Mouse (Mus musculus) embryonic facial prominence, embryonic 10.5 days (tissue): Measurements from ENCODE around the gene Pcnx. TPM values are rescaled to one million over a fixed set of nuclear protein-coding genes. Genes with fewer than 3 reads are reported as not detected.

ENCODE experiments used
- DNase-seq: peaks from one replicate; pipeline ENCODE4 v3.0.0-alpha.2; 2017; ENCODE audit warnings: low spot score
- H3K27ac ChIP-seq: fragments of 300-500 bp; sonication (generic); replicated peaks from 2 replicates; pipeline ENCODE4 v1.5.1; 2016; ENCODE audit warnings: mild to moderate bottlenecking
- H3K27me3 ChIP-seq: fragments of 300-500 bp; sonication (generic); replicated peaks from 2 replicates; pipeline ENCODE4 v1.6.1; 2016; ENCODE audit warnings: low read depth, mild to moderate bottlenecking; ENCODE audit not compliant: poor library complexity, severe bottlenecking
- H3K36me3 ChIP-seq: fragments of 300-500 bp; sonication (generic); replicated peaks from 2 replicates; pipeline ENCODE4 v1.6.1; 2016; ENCODE audit warnings: mild to moderate bottlenecking, moderate library complexity
- H3K4me1 ChIP-seq: fragments of 300-500 bp; sonication (generic); 2 replicates; pipeline ENCODE4 v1.6.1; 2016
- H3K4me3 ChIP-seq: fragments of 300-500 bp; sonication (generic); 2 replicates; pipeline ENCODE4 v1.5.1; 2016; ENCODE audit warnings: mild to moderate bottlenecking, moderate library complexity
- H3K9me3 ChIP-seq: fragments of 300-500 bp; sonication (generic); 2 replicates; pipeline ENCODE4 v1.6.1; 2016; ENCODE audit warnings: mild to moderate bottlenecking
- WGBS: fragments of 180-500 bp; shearing (Covaris S2); methylation state at CpG from one replicate; pipeline ENCODE4 v1.1.7; 2016; 5-methylcytosine and 5-hydroxymethylcytosine counted together
- polyA plus RNA-seq: library from polyadenylated mRNA; unstranded; fragments of >200 nt; fragmentation: Nextera tagmentation; extraction: Ambion mirVana; gene quantifications from 2 replicates; pipeline ENCODE4 v1.2.1, GENCODE M21; 2016

Gene Pcnx
- polyA plus RNA-seq, 1 experiment from 2014 or later, result 12.5 TPM

GRCm38 (mm10) chr12:81943331-81944062 lies 83.7 kb downstream of the Pcnx start:
- WGBS, result 87% methylated on average over 12 of the region's 12 CpGs
- H3K4me3 ChIP-seq, result no peak overlapping the region
- H3K36me3 ChIP-seq, result peaks cover 10% of the 10 kb centered on the region
- no peak overlapping the region for H3K27ac ChIP-seq
- H3K27me3 ChIP-seq, result no peaks in the 10 kb centered on the region
- no peaks in the 10 kb centered on the region for H3K4me1 ChIP-seq
- no peak for DNase-seq
- H3K9me3 ChIP-seq, result no peaks in the 10 kb centered on the region

GRCm38 (mm10) chr12:81949026-81949425 lies 89.2 kb downstream of the Pcnx start:
- DNase-seq, result no peak
- Histone ChIP-seq H3K36me3 (peaks cover 50% of the 10 kb centered on the region), H3K4me3 (no peak overlapping the region), H3K27ac (no peak overlapping the region), H3K27me3 (no peaks in the 10 kb centered on the region), H3K4me1 (no peaks in the 10 kb centered on the region), H3K9me3 (no peaks in the 10 kb centered on the region)
- 93% methylated on average over 6 of the region's 6 CpGs for WGBS

- Histone ChIP-seq H3K9me3 (no peaks in the 10 kb centered on the region), H3K4me1 (no peaks in the 10 kb centered on the region), H3K36me3 (peaks cover 55% of the 10 kb centered on the region), H3K27ac (no peak overlapping the region), H3K4me3 (no peak overlapping the region), H3K27me3 (no peaks in the 10 kb centered on the region)
- no peak for DNase-seq
- WGBS, result 94% methylated on average over 2 of the region's 2 CpGs
Observed at GRCm38 (mm10) chr12:81950016-81950415, 90.2 kb downstream of the Pcnx start.

- no peak for DNase-seq
- Histone ChIP-seq H3K4me3 (no peak overlapping the region), H3K36me3 (peaks cover 53% of the 10 kb centered on the region), H3K27me3 (no peaks in the 10 kb centered on the region), H3K9me3 (no peaks in the 10 kb centered on the region), H3K4me1 (no peaks in the 10 kb centered on the region), H3K27ac (no peak overlapping the region)
- 91% methylated on average over 4 of the region's 4 CpGs for WGBS
Observed at GRCm38 (mm10) chr12:81958351-81958750, 98.5 kb downstream of the Pcnx start.

GRCm38 (mm10) chr12:81965416-81965815 lies 105.6 kb downstream of the Pcnx start:
- 95% methylated on average over 2 of the region's 2 CpGs for WGBS
- no peak for DNase-seq
- Histone ChIP-seq H3K27ac (no peak overlapping the region), H3K4me1 (no peaks in the 10 kb centered on the region), H3K4me3 (no peak overlapping the region), H3K36me3 (peaks cover 74% of the 10 kb centered on the region), H3K9me3 (no peaks in the 10 kb centered on the region), H3K27me3 (no peaks in the 10 kb centered on the region)

GRCm38 (mm10) chr12:81971042-81971883 lies 111.4 kb downstream of the Pcnx start:
- WGBS, result 87% methylated on average over 19 of the region's 19 CpGs
- peaks cover 87% of the 10 kb centered on the region for H3K36me3 ChIP-seq
- no peak overlapping the region for H3K27ac ChIP-seq
- H3K27me3 ChIP-seq, result no peaks in the 10 kb centered on the region
- no peaks in the 10 kb centered on the region for H3K9me3 ChIP-seq
- no peaks in the 10 kb centered on the region for H3K4me1 ChIP-seq
- no peak overlapping the region for H3K4me3 ChIP-seq
- DNase-seq, result no peak

GRCm38 (mm10) chr12:81971884-81972362 lies 112.1 kb downstream of the Pcnx start:
- H3K9me3 ChIP-seq, result no peaks in the 10 kb centered on the region
- H3K36me3 ChIP-seq, result peaks cover 92% of the 10 kb centered on the region
- H3K27ac ChIP-seq, result no peak overlapping the region
- H3K4me1 ChIP-seq, result no peaks in the 10 kb centered on the region
- H3K4me3 ChIP-seq, result no peak overlapping the region
- no peaks in the 10 kb centered on the region for H3K27me3 ChIP-seq
- no peak for DNase-seq
- WGBS, result 89% methylated on average over 8 of the region's 8 CpGs

GRCm38 (mm10) chr12:81974806-81975205 lies 115.0 kb downstream of the Pcnx start:
- no peaks in the 10 kb centered on the region for H3K9me3 ChIP-seq
- no peak overlapping the region for H3K4me3 ChIP-seq
- H3K27ac ChIP-seq, result no peak overlapping the region
- H3K36me3 ChIP-seq, result peaks cover 91% of the 10 kb centered on the region
- no peaks in the 10 kb centered on the region for H3K4me1 ChIP-seq
- H3K27me3 ChIP-seq, result no peaks in the 10 kb centered on the region
- 75% methylated on average over 2 of the region's 2 CpGs for WGBS
- DNase-seq, result peak; percentile 21

- DNase-seq, result no peak
- 78% methylated on average over 4 of the region's 4 CpGs for WGBS
- H3K4me1 ChIP-seq, result no peaks in the 10 kb centered on the region
Observed at GRCm38 (mm10) chr12:81977346-81977745, 117.5 kb downstream of the Pcnx start.

GRCm38 (mm10) chr12:81979312-81979711 lies 119.5 kb downstream of the Pcnx start:
- no peak for DNase-seq
- Histone ChIP-seq H3K9me3 (no peaks in the 10 kb centered on the region), H3K27ac (no peak overlapping the region), H3K4me3 (no peak overlapping the region), H3K4me1 (no peaks in the 10 kb centered on the region), H3K36me3 (peaks cover 96% of the 10 kb centered on the region), H3K27me3 (no peaks in the 10 kb centered on the region)
- 91% methylated on average over 2 of the region's 2 CpGs for WGBS

More at GRCm38 (mm10) chr12:81977346-81977745, 117.5 kb downstream of the Pcnx start:
- Histone ChIP-seq H3K27ac (no peak overlapping the region), H3K27me3 (no peaks in the 10 kb centered on the region), H3K9me3 (no peaks in the 10 kb centered on the region), H3K4me3 (no peak overlapping the region), H3K36me3 (peaks cover 95% of the 10 kb centered on the region)

- no peak overlapping the region for H3K27ac ChIP-seq
- peaks cover 93% of the 10 kb centered on the region for H3K36me3 ChIP-seq
- DNase-seq, result no peak
- H3K4me1 ChIP-seq, result peaks cover 3% of the 10 kb centered on the region; the same call in 1 of the 2 replicates
- WGBS, result 90% methylated on average over 4 of the region's 4 CpGs
- H3K27me3 ChIP-seq, result no peaks in the 10 kb centered on the region
- no peak overlapping the region for H3K4me3 ChIP-seq
- H3K9me3 ChIP-seq, result no peaks in the 10 kb centered on the region
Observed at GRCm38 (mm10) chr12:81992106-81992505, 132.3 kb downstream of the Pcnx start.

- WGBS, result 93% methylated on average over 6 of the region's 6 CpGs
- no peaks in the 10 kb centered on the region for H3K27me3 ChIP-seq
- DNase-seq, result no peak
- H3K27ac ChIP-seq, result no peak overlapping the region
- H3K36me3 ChIP-seq, result peaks cover 88% of the 10 kb centered on the region
- no peak overlapping the region for H3K4me3 ChIP-seq
- peaks cover 3% of the 10 kb centered on the region; the same call in 1 of the 2 replicates for H3K4me1 ChIP-seq
- H3K9me3 ChIP-seq, result no peaks in the 10 kb centered on the region
Observed at GRCm38 (mm10) chr12:81992996-81993395, 133.2 kb downstream of the Pcnx start.
